Mouse (Mus musculus): ENCODE measurements around the gene Ankrd34b. TPM values are rescaled to one million over a fixed set of nuclear protein-coding genes. Genes with fewer than 3 reads are reported as not detected.

Gene Ankrd34b
- total RNA-seq, 4 experiments from 2014 or later = 20.0 to 21.2 (median 20.7) TPM

Other genes with a start within 250 kb of the Ankrd34b start
- gene Gm20379, start 119.9 kb upstream of the Ankrd34b start, total RNA-seq (2022) = not detected
- 1 to 10 TPM; 1.4 to 2.0 (median 1.9) TPM for gene Dhfr, start 71.2 kb upstream of the Ankrd34b start, total RNA-seq (2022)
- gene Msh3, start 70.9 kb upstream of the Ankrd34b start, total RNA-seq (2022) = 10 to 100 TPM; 23.9 to 25.1 (median 24.6) TPM
- 10 to 100 TPM; 10.5 to 11.7 (median 10.8) TPM for gene Fam151b, start 58.1 kb downstream of the Ankrd34b start, total RNA-seq (2022)
- 10 to 100 TPM; 16.0 to 19.7 (median 17.3) TPM for gene Zfyve16, start 105.0 kb downstream of the Ankrd34b start, total RNA-seq (2022)
- gene Spz1, start 150.3 kb downstream of the Ankrd34b start, total RNA-seq (2022) = not detected
- gene Serinc5, start 185.2 kb downstream of the Ankrd34b start, total RNA-seq (2022) = 10 to 100 TPM; 67.0 to 71.5 (median 69.2) TPM

Measured in left cerebral cortex, adult 8-10 months (tissue).